Mouse (Mus musculus) T-helper 17 cell (primary cell): ENCODE measurements around the gene Spin1.
"Not testable (repeated sequence)": the region's sequence is repeated elsewhere in the genome, so short reads cannot be mapped to it uniquely, and the experiment has no call there.

Experiments
- in situ Hi-C, 2 experiments: fragments of 300-600 bp; cut with MboI, MseI; formaldehyde crosslinking; loops; 1 replicate in 1 of 2; 2 replicates in 1 of 2; pipeline ENCODE4 v1.15.1; 2025; ENCODE audit warnings: high pct_unique_total_duplicates in 2 of 2

Spin1 gene

DNA sequence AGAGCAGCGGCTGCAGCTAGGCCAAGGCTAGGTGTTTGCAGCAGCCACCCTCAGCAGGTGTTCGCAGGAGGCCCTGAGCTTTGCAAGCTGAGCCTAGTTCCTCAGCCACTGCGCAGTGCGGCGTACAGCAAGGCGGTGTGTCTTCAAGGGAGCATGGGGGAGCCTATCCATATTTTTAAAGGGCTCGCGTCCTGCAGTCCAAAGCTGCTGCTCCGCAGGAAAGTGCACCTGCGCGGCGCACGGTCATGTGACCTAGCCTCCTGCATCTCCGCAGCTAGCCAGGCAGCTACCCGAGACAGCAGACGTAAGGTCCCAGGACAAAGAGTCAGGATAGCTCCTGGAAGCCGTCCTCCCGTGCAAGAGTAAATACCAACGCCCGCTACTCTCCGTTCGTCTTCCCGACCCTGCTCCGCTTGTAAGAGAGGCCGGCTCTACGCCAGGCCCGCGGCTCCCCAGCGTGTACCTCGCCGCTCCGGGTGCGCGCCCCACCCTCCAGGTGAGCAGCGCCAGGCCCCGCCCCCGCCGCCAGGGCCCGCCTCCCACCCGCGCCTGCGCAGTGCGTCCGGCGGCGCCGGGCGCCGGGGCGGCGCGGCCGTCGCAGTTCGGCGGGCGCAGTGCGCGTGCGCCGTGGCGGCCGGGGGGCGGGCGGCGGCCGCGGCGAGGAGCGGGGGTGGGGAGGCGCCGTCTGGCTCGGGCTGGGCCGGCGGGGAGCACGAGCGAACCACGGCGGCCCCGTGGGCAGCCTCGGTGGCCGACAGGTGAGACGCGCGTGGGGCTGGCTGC, at the start of gene Spin1:
Spin1 (plus strand) TSS at position 648 of the 783 bp plus-strand sequence.
- in situ Hi-C loops = loop anchor here in 1 of 2 experiments (25.0 kb wide), 1 partner anchor 662 kb away; no protein-coding TSS in a partner anchor

DNA sequence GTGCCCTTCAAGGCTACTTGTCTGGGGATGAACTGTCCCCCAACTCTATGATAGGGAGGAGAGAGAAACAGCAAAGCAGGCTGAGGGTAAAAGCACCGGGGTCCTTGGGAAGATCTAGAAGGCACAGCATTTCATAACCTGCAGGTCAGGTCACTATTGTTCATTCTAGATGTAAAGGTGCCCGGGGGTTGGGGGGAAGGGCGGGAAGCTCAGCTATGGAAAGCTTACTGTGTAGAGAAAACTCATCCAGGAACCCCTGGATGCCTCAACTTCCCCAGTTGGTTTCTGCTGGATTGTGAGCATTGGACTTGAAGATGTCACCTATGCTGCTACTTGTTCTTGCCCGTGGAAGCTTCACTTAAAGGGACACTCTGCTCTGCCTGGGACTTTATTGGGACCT, 49.7 kb upstream of the Spin1 start:
- in situ Hi-C loops = no loop called here

DNA sequence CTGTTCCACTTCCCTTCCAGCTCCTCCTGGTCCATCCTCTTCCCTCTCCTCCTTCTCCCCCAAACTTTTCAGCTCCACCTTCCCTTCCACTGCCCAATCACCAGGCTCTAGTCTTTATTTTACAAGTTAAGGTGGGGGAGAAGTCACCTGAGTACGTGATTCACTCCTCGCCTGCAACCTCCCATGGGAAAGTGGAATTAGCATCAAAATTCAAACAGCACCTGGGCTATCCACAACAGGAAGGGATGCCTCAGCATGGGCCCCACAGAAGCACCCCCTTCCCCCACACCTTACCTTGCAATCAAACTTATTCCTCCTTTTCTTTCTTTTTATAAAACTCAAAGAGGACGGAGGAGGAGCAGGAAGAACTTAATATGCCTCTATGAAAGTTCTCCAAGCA, 48.3 kb upstream of the Spin1 start:
- in situ Hi-C loops = no loop called here

DNA sequence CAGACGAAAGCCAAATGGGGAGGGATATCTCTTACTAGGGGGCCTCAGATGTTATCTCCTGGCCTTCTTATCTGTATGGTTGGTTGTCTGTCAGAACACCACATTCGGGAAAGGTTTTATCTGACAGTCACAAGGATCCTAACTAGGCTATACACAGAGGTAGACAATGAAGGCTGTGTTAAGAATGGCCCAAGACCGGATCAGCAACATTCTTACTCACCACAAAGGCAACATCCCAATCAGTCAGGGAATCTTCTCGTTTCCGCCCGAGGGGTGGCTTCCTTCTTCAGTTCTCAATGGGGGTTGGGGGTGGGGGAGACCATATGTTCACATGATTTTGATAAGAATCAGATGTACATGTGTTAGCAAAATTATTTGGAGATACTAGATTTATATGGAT, 37.7 kb upstream of the Spin1 start:
- in situ Hi-C loops = no loop called here

DNA sequence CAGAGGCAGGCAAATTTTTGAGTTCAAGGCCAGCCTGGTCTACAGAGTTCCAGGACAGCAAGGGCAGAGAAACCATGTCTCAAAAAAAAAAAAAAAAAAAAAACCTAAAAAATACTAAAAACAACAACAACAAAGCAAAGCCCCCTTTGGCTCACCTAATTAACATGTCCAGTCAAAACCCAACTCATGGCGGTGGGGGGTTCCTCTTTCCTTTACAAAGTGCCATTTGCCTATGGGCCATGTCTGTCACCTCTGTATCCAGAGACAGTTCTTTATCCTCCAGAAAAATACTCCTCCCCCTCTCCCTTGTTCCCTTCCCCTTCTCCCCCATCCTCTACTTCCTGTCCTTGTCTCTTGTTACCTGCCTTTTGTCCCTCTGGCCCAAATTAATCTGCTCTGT, 37.0 kb upstream of the Spin1 start:
- in situ Hi-C loops = no loop called here

DNA sequence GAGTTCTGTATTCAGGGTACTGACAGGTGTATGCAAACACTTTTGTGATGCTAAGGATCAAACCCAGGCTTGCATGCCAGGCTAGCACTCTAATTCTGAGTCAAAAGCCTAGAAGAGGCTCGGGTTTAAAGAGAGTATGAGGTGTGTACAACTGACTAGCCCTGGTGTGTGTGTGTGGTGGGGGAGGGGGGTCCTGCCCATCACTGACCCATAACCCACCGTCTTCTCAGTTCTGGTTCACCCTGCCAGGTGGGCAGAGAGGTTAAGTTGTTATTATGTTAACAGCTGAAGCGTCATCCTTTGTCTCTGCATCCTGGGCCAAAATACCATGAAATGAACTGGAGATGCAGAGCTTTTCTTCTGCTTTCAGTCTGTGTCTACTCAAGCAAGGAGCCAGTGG, 36.3 kb upstream of the Spin1 start:
- in situ Hi-C loops = no loop called here

DNA sequence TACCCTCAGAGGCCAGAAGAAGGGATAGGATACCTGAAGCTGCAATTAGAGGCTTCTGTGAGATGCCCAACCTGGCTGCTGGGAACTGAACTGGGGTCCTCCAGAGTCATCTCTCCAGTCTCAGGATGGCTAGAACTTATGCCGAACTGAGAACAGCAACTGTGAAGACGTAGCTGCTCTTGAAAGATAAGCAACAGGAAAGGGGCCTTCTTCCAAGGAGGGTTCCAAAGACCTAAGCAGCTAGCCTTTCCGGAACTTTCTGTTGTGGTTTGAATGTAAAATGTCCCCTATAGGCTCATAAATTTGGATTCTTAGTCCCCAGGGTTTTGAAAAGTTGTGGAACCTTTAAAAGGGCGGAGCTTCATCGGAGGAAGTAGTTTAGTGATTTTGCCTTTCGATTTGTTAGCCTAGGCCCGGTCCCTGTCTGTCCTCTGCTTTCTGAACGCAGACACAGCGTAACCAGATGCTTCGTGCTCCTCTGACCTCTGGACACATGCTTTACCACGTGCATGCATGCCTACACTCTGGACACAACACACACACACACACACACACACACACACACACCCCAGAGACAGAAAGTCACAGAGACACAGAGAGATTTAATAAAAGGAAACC, 29.5 kb upstream of the Spin1 start:
- in situ Hi-C loops = no loop called here

DNA sequence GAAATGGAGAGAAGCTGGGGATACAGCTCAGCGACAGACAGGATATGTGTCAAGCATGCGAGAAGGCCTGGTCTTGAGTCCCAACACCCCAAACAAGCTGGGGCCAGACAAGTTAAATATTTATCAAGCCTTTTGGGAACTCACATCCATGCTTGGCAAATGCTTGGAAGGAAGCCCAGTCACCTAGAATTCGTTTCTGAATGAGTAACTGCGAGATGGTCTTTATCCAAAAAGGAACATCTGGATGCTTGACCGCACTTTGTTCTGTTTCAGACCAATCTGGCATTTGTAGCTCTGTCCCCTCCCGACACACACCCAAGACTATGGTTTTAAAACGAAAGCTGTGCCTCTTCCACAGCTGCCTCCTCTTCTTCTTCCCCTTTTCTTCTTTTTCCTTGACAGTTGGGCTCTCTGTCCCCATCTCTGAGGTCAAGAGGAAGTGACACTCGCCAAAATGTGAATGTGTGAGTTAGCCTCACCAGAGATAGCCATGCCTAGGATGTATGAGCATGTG, 28.9 kb upstream of the Spin1 start:
- in situ Hi-C loops = no loop called here

DNA sequence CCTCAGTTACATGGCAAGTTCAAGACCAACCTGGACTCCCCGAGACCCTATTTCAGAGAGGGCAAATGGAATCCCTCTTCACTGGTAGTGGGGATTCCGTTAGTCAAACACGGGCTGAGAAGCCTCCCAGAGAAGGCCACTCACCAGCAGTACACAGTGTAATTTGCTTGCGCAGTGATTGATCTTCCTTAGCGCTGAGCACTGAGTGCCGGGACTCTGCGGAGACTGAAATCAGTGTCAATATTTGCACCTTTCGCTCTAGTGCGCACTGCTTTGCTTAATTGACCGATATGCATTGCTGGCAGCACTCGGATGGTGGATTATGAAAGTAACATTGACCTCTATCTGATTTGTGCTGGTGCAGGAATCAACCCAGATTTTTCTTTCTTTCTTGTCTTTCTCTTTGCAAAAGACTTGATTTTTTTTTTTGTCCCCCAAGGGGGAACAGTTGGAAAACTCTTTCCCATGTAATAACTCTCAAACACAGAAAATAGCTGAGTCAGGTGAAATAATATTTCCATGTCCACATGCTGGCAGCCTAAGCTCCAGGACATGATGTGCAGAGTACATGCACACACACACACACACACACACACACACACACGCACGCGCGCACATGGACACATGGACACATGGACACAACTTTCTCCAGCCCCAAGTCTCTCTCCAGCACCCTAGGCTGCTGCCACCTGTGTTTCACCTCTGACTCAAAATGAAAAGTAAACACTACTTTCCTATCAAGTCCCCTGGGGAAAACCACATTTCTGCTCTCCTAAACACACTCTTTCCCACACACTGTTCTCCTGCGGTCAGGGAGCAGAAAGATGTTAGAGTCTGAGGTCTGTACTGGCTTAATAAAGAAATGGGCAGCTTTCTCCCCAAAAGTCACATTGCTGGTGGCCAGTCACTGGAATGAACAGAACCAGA, 27.5 kb upstream of the Spin1 start:
- in situ Hi-C loops = no loop called here

DNA sequence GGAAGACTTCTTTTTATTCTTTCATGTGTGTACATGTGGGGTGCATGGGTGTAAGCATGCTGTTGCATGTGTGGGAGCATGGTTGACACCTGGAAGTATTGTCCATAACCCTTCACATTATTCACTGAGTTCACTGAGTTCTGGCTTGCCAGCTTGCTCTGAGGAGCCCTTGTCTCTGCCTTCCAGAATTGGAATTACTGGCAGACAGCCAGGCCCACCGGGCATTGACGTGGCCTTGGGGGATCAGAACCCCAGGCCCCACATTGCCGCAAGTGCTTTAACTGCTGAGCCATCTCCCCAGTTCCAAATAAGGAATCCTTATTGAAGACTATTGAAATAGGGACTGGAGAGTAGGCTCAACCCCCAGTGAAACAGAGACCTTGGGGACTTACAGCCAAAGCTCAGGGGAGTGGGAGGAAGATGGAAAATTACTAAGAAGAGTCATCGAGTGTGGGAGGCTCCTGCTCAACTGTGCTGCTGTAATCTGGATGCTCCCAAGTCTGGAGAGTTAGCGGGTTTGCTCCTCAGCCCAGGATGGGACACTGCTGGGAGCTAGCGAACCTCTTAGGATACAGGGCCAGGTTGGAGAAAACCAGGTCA, 26.5 kb upstream of the Spin1 start:
- in situ Hi-C loops = no loop called here

DNA sequence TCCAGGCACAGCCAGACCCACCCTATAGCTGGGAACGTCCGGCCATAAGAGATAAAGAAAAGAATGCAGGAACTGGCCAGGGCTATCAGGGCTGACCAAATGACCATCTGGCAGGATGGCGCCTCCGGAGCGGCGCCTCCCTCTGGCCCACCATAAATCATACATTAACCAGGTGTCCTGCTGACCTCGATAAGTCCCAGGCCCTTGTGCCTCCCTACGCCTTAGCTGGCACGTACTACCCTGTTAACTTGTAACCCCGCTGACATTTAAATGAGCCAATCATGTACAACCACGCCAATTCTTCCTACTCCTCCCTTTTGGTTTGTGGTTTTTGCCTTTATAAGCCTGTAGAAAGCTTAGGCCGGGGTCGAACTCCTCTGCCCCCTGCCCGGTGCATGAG, 24.5 kb upstream of the Spin1 start:
- in situ Hi-C loops = not testable (repeated sequence)

DNA sequence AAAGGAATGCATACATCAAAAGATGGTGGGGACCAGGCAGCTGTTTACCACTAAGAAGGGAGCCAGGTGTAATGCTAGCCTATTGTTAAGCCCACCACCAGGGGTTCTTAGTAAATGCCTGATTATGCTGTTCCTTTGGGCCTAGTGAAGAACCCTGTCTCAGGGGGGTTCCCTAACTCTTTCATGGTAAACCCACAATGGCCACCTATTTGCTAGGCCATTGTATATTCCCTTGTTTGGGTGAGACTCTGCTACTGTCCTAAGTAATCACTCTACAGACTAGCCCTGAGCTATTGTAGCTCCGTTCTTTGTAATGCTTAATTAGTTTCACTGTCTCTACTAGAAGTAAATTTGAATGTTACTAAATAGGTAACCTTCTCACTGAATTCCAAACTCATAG, 22.1 kb upstream of the Spin1 start:
- in situ Hi-C loops = not testable (repeated sequence)

DNA sequence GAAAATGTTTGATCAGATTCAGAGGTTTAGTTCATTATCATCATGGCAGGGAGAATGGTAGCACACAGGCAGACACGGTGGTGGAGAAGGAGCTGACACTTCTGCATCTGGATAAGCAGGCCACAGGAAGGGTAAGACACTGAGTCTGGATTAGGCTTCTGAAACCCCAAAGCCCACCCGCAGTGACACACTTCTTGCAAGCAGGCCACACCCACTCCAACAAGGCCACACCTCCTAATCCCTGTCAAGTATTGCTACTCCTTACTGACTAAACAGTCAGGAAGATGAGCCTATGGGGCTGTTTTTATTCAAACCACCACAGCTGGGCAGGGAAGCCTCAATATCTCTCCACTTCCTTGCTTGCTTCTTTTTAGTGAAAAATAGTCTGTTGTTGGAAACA, 19.9 kb upstream of the Spin1 start:
- in situ Hi-C loops = no loop called here

DNA sequence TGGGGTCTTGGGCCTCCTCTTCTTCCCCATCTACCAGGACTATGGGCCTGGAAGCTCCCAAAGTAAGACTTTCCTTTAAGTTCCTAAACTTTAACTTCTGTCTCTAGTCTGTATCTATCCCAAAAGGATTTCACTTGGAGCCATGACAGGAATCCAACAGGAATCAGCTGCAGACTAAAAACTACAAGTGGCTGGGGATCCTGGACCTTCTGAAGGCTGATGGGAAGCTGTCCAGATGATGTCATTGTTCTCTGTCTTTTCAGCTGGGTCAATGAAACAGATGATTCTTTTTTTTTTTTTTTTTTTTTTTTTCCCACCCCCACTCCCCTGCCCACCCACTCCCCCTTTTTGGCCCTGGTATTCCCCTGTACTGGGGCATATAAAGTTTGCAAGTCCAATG, 16.4 kb upstream of the Spin1 start:
- in situ Hi-C loops = no loop called here

DNA sequence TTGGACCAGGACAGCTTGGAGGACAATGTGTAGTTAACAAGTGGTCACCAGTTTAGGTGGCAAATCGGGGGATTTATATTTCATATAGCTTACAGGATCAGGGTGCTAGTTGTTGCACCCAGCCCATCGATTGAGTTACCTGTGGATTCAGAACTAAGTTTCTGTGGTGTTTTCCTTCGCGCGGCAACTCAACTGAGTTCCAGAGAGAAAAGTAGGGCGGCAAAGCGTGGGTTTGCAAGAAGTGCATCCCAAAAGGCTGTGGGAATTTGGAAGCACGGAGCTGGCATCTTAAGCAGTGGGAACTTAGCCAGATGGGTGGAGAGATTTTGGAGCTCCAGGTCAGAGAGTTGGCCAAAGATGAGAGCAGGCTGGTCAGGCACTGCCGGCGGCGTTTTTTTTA, 14.7 kb upstream of the Spin1 start:
- in situ Hi-C loops = no loop called here

DNA sequence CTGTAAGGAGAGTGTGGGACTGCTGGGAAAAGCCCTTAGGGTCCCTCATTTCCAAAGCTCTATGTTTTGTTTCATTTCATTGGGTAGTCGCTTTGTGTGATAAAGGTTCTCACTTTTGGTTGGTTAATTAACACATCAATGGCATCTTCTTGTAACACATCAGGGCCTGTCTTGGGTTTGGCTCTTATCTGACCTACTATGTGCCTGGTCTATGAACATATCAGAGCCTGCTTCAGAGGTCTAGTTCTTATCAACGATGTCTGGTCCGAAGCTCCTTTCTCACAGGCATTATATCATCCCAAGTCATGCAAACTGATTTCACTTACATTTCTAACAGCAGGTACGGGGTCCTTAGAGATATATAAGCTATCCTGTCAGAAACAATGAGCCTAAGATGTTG, 13.4 kb upstream of the Spin1 start:
- in situ Hi-C loops = no loop called here

DNA sequence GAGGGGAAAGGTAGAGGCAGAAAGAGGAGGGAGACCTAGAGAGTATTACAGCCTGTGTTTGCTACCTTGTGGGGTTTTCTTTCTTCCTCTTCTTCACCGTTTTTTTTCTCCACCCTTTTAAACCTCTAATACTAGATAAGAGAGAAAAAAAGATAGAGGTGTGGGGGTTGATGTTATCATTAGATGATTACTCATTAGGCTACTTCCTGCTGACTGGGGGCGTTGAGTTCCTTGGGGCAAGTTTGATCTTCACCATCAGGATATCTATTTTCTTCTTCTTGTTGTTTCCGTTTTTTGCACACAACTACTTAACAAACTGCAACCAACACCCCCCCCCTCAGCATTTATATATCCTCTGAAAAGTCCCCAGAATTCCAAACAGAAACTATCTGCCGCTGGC, 12.5 kb upstream of the Spin1 start:
- in situ Hi-C loops = no loop called here

DNA sequence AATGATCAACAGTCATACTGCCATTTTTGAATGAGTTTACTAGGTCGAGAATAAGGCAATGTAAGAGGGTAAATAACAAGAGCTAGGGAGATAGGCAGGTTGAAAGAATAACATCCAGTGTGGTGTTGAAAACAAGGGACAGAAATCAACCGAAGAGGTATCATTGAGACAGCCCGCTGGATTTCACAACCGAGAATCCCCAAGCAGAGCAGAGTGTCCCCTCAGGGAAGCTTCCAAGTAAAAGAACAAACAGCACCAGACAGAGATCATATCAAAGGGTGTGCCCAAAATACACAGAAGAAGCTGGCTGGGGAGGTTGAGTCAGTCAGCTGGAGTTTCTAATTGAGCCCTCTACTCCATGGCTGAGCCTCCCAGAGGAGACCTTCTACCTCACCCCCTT, 11.6 kb upstream of the Spin1 start:
- in situ Hi-C loops = no loop called here

DNA sequence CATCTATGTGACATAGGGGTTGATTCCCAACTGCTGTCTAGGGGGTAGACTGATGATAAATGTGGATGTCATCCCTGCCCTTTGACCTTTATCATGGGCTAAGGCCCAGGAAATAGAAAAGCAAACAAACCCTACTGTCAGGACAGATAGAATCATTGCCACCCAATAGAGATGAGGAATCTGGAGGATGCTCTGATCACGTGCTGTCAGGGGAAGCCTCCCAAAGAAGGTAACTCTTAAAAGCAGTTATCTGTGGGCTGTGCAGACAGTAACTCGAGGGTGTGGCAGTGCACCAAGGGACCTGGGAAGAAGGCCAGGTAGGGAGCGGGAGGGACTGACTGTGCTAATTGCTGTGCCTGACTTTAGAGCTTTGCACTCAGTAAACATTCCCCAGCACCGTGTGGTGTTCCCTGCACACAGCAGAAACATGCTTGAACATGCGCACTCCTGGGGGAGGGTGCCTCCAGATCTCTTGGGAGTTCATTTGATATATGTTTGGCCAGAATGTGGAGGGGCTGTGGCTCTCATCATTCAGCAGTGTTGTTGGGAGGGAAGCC, 10.5 kb upstream of the Spin1 start:
- in situ Hi-C loops = loop anchor here (5.0 to 10.0 kb wide), 3 partner anchors 148 to 545 kb away; no protein-coding TSS in a partner anchor

DNA sequence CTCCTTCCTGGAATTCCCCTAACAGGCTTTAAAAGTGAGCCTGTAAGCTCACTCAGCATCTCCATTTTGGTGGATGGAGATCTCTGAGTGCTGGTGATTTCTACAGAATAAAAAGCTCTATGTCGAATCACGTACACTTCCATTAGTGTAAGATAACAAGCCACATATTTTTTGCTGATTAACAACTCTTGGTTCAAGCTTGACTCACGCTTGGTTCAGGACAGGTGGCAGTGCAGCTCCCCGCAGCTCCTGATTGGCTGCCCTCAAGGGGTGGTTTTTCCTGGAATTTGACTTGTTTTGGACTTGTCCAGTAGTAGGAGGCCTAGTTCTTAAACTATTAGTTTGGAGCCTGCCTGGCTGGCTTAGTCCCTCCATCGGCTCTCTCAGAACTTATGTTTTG, 7.2 kb upstream of the Spin1 start:
- in situ Hi-C loops = loop anchor here (5.0 to 10.0 kb wide), 3 partner anchors 151 to 541 kb away; no protein-coding TSS in a partner anchor
